Mouse (Mus musculus) kidney, embryonic 16.5 days (tissue): ENCODE data around the gene Hgd. TPM values are rescaled to one million over a fixed set of nuclear protein-coding genes. Genes with fewer than 3 reads are reported as not detected.

ENCODE experiments used
- ATAC-seq: fragments of 200-750 bp; cut with Nextera tagmentation; 2 replicates; pipeline ENCODE4 v1.8.0; 2017; ENCODE audit warnings: moderate TSS enrichment; ENCODE audit not compliant: low FRiP score, low TSS enrichment
- H3K27ac ChIP-seq: fragments of 300-500 bp; sonication (generic); 2 replicates; pipeline ENCODE4 v1.5.1; 2014; ENCODE audit warnings: low read length
- H3K27me3 ChIP-seq: fragments of 300-500 bp; sonication (generic); 2 replicates; pipeline ENCODE4 v1.6.1; 2014; ENCODE audit warnings: low read length, control low read depth, mixed read lengths; ENCODE audit not compliant: insufficient read depth
- H3K36me3 ChIP-seq: fragments of 300-500 bp; sonication (generic); 2 replicates; pipeline ENCODE4 v1.6.1; 2014; ENCODE audit warnings: low read length, control low read depth, mixed read lengths; ENCODE audit not compliant: insufficient read depth
- H3K4me1 ChIP-seq: fragments of 300-500 bp; sonication (generic); 2 replicates; pipeline ENCODE4 v1.6.1; 2014; ENCODE audit warnings: low read length, control low read depth, mixed read lengths; ENCODE audit not compliant: insufficient read depth
- H3K4me2 ChIP-seq: fragments of 300-500 bp; sonication (generic); replicated peaks from 2 replicates; pipeline ENCODE4 v1.6.1; 2014; ENCODE audit warnings: low read depth, low read length
- H3K4me3 ChIP-seq: fragments of 300-500 bp; sonication (generic); 2 replicates; pipeline ENCODE4 v1.5.1; 2014; ENCODE audit warnings: mild to moderate bottlenecking, low read length
- H3K9ac ChIP-seq: fragments of 300-500 bp; sonication (generic); replicated peaks from 2 replicates; pipeline ENCODE4 v1.6.1; 2014; ENCODE audit warnings: low read length
- H3K9me3 ChIP-seq: fragments of 300-500 bp; sonication (generic); 2 replicates; pipeline ENCODE4 v1.6.1; 2016; ENCODE audit warnings: low read length, control low read depth
- WGBS: fragments of 180-500 bp; shearing (Covaris S2); extraction: QIAGEN DNeasy Blood & Tissue Kit; methylation state at CpG from one replicate; pipeline ENCODE4 v1.1.7; 2014; 5-methylcytosine and 5-hydroxymethylcytosine counted together
- polyA plus RNA-seq: library from polyadenylated mRNA; unstranded; fragments of >200 nt; fragmentation: Nextera tagmentation; extraction: Ambion mirVana; gene quantifications from 2 replicates; pipeline ENCODE4 v1.2.1, GENCODE M21; 2015

The Hgd gene
- polyA plus RNA-seq, 1 experiment from 2014 or later: 10.7 TPM

DNA sequence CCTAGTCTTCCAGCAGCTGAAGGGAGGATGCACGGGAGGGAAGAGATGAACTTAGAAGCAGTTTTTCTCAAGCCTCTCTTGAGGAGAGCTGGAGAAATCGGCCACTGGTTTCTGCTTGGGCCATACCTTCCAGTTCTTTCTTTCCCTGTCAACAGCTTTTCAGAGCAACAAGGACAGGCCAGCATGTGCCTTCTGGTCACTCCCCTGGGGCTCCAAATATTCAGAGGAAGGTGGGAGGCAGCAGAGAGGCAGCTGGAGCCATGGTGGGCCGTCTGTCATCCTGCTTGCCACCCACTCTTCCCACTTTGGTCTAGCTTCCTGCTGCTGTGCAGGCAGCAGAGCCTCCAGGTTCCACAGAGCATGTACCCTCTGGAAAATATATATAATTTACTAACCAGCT is 37.7 kb downstream of the Hgd start:
- Histone ChIP-seq H3K27me3 (no peaks in the 10 kb centered on the region), H3K9ac (no peak overlapping the region), H3K4me1 (peaks cover 8% of the 10 kb centered on the region; the same call in 1 of the 2 replicates), H3K36me3 (no peaks in the 10 kb centered on the region), H3K4me2 (no peak overlapping the region), H3K4me3 (no peak overlapping the region), H3K27ac (0 out of 2 replicates have a peak overlapping the region, but pooled peaks have one; percentile 44), H3K9me3 (no peaks in the 10 kb centered on the region)
- no peak; the same call in 1 of the 2 replicates for ATAC-seq
- WGBS: 7% methylated on average over 3 of the region's 3 CpGs

DNA sequence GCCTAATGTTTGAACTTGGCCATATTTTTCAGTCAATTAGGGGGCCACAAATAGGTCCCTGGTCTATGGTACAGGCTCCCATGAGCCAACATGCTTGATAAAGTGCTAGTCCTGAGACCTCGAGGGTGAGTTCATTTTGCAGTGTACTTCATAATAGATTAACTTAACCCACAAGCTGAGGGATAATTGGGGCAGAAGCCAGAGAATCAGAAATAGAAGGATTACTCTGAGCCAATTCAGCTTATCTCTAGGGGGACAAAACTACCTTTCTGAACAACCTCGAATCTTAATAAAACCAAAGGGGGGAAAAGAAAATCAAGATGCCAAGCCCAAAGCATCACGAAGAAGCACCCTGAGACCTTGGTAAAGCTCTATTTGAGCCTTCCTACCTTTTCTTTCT is 42.5 kb downstream of the Hgd start:
- Histone ChIP-seq H3K9me3 (no peaks in the 10 kb centered on the region), H3K27me3 (no peaks in the 10 kb centered on the region), H3K4me3 (no peak overlapping the region), H3K9ac (no peak overlapping the region), H3K4me2 (no peak overlapping the region), H3K4me1 (peaks cover 4% of the 10 kb centered on the region; the same call in 1 of the 2 replicates), H3K27ac (no peak overlapping the region), H3K36me3 (no peaks in the 10 kb centered on the region)
- ATAC-seq: no peak
- WGBS: 77% methylated on average over 3 of the region's 3 CpGs

DNA sequence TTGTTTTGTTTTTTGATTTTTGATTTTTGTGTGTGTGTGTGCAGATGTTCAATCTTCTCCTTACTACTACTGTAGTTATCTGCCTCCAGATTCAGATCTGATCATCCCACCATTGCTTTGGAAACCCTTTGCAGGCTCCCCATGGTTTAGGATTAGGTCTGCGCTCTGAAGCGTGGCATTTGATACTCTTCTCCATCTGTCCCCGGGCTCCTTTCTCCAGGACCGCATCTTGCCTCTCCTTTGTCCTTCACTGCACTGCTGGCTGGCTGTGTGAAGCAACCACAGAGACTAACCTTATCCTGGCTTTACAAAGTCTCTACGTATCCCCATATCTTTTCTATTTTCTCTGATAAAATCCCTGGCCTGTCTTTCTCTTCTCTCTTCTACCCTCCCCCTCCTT is 43.0 kb downstream of the Hgd start:
- Histone ChIP-seq H3K9ac (no peak overlapping the region), H3K4me1 (no peaks in the 10 kb centered on the region), H3K27me3 (no peaks in the 10 kb centered on the region), H3K4me2 (no peak overlapping the region), H3K36me3 (no peaks in the 10 kb centered on the region), H3K27ac (no peak overlapping the region), H3K9me3 (no peaks in the 10 kb centered on the region), H3K4me3 (no peak overlapping the region)
- 70% methylated on average over 5 of the region's 5 CpGs for WGBS
- ATAC-seq: no peak

DNA sequence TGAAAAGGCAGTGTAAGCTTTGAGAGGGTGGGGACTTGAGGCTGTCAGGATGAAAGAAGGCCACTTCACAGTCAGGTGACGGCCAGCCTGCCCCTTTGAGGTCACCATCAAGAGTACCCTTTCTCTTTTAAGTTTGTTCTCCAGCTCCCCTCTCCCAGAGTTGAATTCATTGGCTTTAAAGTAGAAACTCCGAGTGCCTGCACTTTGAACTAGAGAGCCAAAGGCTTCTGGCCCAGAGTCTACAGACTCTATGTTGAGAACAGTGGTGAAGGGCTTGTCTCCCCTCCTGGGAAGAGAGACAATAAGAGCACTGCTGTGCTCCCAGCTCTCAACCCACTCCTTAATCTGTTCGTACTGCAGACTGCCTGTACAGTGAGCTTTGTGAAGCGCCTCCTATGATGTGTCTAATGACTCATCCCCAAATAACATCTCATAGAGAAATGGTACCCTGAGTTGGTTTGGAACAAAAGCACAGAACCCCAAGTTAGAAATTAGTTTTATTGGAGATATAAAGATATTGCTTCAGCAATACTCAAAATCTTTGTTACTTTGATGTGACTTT is 46.5 kb downstream of the Hgd start:
- H3K27me3 ChIP-seq: no peaks in the 10 kb centered on the region
- no peak overlapping the region for H3K4me2 ChIP-seq
- no peaks in the 10 kb centered on the region for H3K36me3 ChIP-seq
- no peak for ATAC-seq
- no peak overlapping the region for H3K9ac ChIP-seq
- no peak overlapping the region for H3K4me3 ChIP-seq
- no peaks in the 10 kb centered on the region for H3K4me1 ChIP-seq
- H3K27ac ChIP-seq: no peak overlapping the region
- no peaks in the 10 kb centered on the region for H3K9me3 ChIP-seq
- WGBS: 46% methylated on average over 4 of the region's 4 CpGs

- H3K27me3 ChIP-seq: no peaks in the 10 kb centered on the region
- 61% methylated on average over 9 of the region's 9 CpGs for WGBS
- H3K9me3 ChIP-seq: no peaks in the 10 kb centered on the region
- no peak overlapping the region for H3K9ac ChIP-seq
- H3K4me3 ChIP-seq: no peak overlapping the region
- no peak overlapping the region for H3K4me2 ChIP-seq
- no peaks in the 10 kb centered on the region for H3K4me1 ChIP-seq
- H3K27ac ChIP-seq: no peak overlapping the region
- no peaks in the 10 kb centered on the region for H3K36me3 ChIP-seq
- ATAC-seq: no peak
Observed at GRCm38 (mm10) chr16:37628336-37628735, 48.4 kb downstream of the Hgd start.

DNA sequence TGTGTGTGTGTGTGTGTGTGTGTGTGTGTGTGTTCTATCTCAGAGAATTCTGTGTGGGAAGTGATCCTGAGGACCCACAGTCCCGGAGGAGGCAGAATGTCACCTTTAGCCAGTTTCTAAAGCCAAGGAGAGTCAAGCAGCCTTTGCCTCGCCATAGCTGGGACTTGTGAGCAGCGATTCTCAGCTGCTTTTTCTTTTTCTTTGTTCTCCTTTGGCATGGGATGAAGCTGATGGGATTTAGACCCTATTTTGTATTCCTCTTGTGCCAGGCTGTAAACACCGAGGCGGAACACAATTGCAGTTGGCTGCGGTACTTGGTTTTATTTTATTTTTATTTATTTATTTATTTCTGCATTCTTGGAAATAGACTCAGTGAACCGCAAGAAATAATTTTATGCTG is 49.1 kb downstream of the Hgd start:
- no peaks in the 10 kb centered on the region for H3K9me3 ChIP-seq
- no peaks in the 10 kb centered on the region for H3K4me1 ChIP-seq
- H3K27me3 ChIP-seq: no peaks in the 10 kb centered on the region
- WGBS: 92% methylated on average over 7 of the region's 7 CpGs
- ATAC-seq: no peak
- no peak overlapping the region for H3K9ac ChIP-seq
- H3K36me3 ChIP-seq: no peaks in the 10 kb centered on the region
- H3K4me2 ChIP-seq: no peak overlapping the region
- H3K27ac ChIP-seq: no peak overlapping the region
- H3K4me3 ChIP-seq: no peak overlapping the region

- Histone ChIP-seq H3K4me1 (no peaks in the 10 kb centered on the region), H3K9me3 (no peaks in the 10 kb centered on the region), H3K4me2 (no peak overlapping the region), H3K36me3 (no peaks in the 10 kb centered on the region), H3K27me3 (no peaks in the 10 kb centered on the region), H3K27ac (no peak overlapping the region), H3K4me3 (no peak overlapping the region), H3K9ac (no peak overlapping the region)
- 76% methylated on average over 9 of the region's 9 CpGs for WGBS
- no peak; the same call in 1 of the 2 replicates for ATAC-seq
Observed at GRCm38 (mm10) chr16:37634578-37634977, 54.6 kb downstream of the Hgd start.

- H3K27ac ChIP-seq: no peak overlapping the region
- no peaks in the 10 kb centered on the region for H3K36me3 ChIP-seq
- H3K4me1 ChIP-seq: no peaks in the 10 kb centered on the region
- no peak for ATAC-seq
- no peak overlapping the region for H3K9ac ChIP-seq
- H3K9me3 ChIP-seq: no peaks in the 10 kb centered on the region
- WGBS: 97% methylated on average over 1 of the region's 1 CpGs
- H3K4me2 ChIP-seq: no peak overlapping the region
- H3K4me3 ChIP-seq: no peak overlapping the region
- H3K27me3 ChIP-seq: no peaks in the 10 kb centered on the region
Observed at GRCm38 (mm10) chr16:37635095-37635494, 55.1 kb downstream of the Hgd start.

- no peaks in the 10 kb centered on the region for H3K36me3 ChIP-seq
- no peak overlapping the region for H3K9ac ChIP-seq
- no peak overlapping the region for H3K4me3 ChIP-seq
- ATAC-seq: no peak
- H3K4me1 ChIP-seq: no peaks in the 10 kb centered on the region
- H3K27me3 ChIP-seq: no peaks in the 10 kb centered on the region
- H3K4me2 ChIP-seq: no peak overlapping the region
- WGBS: 48% methylated on average over 6 of the region's 6 CpGs
- no peaks in the 10 kb centered on the region for H3K9me3 ChIP-seq
- H3K27ac ChIP-seq: no peak overlapping the region
Observed at GRCm38 (mm10) chr16:37636107-37636506, 56.2 kb downstream of the Hgd start.

- Histone ChIP-seq H3K9me3 (no peaks in the 10 kb centered on the region), H3K36me3 (no peaks in the 10 kb centered on the region), H3K4me2 (no peak overlapping the region), H3K9ac (no peak overlapping the region), H3K4me3 (no peak overlapping the region), H3K4me1 (no peaks in the 10 kb centered on the region), H3K27ac (no peak overlapping the region), H3K27me3 (no peaks in the 10 kb centered on the region)
- ATAC-seq: no peak
Observed at GRCm38 (mm10) chr16:37637802-37638201, 57.8 kb downstream of the Hgd start.
